Mouse (Mus musculus): Measurements from ENCODE around the gene Shisa8.
A peak's percentile ranks its signal among the peaks of the same experiment; 100 is the strongest.

Shisa8 gene

DNA sequence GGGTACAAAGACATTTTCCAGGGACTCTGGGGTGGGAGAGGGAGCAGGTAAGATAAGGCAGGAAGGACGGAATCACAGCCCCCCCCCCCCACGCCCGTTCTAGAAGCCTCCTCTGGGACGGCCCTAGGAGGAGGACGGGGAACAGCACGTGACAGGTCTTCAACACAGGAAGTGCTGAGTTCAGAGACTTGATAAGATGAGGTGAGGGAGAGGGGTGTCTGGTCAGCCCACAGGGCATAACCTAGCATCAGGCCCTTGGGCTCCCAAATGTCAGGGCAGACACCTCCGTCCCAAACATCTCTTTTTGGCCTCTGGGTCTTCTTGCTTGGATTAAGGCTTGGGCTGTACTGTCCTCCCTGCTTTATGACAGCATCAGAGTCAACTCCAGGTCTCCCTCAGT lies 10.6 kb upstream of the Shisa8 start:
- no peak for DNase-seq (ENCODE audit: low spot score in 2 of 2)

DNA sequence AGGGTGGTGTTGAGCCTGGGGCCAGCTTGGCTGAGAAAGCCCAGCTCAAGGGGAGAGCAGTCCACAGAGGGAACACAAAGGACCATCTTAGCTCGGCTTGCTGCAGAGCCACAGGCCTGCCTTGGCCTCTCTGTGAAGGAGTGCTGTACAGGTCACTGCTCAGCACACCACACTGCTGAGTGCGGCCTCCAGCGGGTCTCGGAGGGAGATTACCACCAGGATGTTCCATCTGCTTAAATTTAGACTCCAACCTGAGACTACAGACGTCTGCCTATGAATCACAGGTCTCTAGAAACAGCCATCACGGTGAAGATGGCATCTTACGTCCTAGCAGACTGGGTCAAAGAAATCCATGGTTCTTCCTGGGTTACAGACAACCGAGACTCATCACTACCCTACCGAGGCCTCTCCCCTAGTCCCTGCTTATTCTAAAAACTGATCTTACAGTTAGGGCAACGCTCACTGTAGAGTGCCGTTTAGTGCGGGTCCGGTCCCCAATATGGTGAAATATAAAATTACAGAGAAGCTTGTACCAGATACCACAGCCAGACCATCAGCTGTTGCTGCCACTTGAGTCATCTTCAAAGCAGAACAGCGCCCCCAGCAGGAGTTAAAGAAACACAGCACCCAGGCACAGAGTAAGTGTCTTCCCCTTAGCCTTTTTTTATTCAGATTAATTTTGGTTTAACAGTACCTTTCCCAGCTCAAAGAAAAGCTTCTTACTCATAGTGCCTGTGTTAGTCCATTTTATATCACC lies 8.7 kb upstream of the Shisa8 start:
- no peak for DNase-seq (ENCODE audit: low spot score in 2 of 2)

DNA sequence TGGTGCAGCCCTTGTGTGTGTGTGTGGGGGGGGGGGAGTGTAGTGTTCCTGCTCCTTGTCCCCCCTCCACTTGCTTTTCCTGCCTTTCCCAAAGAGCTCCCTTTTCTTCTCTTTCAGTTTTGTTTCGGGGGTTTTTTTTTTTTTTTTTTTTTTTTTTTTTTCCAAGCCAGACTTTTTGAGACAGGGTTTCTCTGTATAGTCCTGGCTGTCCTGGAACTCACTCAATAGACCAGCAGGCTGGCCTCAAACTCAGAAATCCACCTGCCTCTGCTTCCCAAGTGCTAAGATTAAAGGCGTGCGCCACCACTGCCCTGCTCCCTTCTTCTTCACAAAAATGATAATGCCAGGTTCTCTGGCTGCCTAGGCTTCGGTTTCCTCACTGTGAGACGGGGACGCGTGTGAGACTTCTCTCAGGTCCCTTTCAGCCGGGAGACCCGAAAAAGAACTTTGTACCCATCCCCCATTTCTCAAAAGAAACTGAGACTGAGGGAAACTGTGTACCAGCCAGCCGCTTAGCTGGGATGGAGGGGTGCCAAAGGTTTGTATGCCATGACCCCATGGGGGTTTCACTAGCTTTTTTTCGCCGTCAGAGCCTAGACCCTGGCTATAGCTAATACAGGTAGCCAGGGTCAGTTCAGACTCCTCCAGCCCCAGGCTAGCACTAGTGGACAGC lies 7.5 kb upstream of the Shisa8 start:
- no peak for DNase-seq (ENCODE audit: low spot score in 2 of 2)

DNA sequence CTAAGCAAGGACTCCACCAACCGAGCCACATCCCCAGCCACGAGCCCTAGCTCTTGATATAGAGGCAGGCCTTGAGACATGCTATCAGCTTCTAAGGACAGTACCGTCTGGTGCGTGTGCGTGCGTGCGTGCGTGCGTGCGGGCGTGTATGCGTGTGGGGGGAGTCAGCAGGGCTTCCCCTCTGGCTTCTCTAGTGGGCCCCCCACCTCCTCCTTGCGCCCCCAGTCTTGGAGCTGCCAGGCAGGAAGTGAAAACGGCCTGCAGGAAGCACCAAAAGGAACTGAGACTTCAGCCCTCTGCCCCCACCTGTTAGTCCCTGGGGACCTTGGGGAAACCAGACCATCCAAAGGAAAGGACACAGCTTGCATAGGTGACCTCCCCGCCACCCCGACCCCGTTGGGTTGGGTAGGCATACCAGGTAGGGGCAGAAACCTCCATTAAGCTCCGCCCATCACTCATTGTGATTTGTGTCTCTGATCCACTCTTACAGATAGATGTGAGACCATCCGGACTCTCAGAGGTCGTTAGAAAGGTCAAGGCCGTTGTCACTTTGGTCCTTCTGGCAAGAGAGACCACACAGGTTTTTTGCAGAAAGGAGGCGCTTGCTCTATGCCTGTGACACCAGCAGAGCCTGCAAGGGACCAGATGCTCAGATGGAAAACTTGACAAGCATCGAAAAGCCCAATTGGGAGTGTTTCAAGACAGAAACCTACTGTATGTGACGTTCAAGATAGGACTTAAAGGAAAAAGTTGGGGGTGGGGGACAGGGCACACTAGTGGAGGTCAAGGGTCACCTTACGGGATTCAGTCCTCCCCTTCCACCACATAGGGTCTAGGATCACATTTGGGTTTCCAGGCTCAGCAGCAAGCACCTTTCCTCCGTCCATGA lies 6.4 kb upstream of the Shisa8 start:
- no peak for DNase-seq (ENCODE audit: low spot score in 2 of 2)

DNA sequence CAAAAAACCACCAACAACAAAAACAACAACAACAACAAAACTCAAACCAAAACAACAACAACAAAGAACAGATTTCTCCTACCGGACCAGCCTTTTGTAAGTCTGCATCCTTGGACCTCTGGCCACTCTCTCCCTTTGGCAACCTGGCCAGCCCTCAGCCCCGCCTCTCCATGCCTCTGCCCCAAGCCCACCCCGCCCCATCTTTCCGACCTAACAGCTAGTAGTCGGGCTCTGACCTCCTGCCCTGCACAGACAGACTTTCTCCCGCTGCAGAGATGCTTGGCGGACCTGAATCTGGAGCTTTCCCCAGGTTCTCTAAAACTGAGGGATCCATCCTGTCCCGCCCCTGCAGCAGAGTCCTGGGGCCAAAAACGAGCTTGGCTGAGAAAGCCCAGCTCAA lies 5.4 kb upstream of the Shisa8 start:
- DNase-seq (ENCODE audit: low spot score in 2 of 2), result no peak

DNA sequence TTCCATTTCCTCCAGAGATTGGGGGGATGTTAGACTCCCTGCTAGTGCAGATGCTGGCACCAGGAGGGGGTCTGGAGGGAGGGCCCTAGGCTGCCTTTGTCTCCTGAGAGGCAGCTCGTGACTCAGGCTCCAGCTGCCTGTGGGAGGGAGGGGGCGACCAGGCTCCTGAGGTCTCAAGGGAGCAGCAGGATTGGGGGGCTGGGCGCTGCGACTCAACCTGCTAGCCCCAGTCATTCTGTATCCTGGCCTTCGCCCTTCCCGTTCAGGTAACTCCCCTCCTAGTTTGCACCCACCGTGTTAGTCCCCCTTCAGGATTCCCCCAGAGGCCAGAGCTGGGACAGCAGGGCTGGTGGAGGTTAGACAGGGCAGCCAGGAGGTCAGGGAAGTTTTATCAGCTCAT lies 4.4 kb upstream of the Shisa8 start:
- no peak for DNase-seq (ENCODE audit: low spot score in 2 of 2)

DNA sequence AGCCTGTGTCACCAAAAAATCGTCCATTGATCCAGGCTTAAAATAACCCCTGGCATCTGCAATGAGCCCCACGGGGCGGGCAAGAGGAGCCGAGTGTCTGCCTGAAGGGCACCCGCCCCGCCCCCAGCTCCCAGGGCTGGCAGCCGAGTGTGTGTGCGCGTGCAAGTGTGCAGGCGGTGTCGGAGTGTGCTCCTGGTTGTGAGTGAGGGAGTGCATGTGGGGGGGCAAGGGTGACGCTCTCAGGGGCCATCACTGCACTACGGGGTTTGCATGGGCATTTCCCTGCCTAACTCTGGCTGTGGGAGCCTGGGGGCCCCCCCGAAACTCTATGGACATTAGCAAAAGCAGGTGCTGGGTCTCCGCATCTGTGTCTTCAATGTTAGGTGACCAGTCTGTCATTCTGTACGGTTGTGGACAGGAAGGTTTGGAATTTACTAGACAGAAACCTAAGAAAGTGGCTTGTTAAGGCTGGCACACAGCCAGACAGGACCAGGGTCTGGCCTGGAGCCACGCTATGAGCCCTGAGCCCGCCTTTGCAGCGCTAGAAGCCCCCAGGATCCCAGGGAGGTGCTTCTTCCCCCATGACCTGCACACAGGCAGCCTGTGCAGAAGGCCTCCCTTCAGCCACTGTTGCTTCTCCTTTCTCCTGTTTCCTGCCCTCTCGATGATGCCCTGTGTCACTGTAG lies 3.7 kb upstream of the Shisa8 start:
- no peak for DNase-seq (ENCODE audit: low spot score in 2 of 2)

DNA sequence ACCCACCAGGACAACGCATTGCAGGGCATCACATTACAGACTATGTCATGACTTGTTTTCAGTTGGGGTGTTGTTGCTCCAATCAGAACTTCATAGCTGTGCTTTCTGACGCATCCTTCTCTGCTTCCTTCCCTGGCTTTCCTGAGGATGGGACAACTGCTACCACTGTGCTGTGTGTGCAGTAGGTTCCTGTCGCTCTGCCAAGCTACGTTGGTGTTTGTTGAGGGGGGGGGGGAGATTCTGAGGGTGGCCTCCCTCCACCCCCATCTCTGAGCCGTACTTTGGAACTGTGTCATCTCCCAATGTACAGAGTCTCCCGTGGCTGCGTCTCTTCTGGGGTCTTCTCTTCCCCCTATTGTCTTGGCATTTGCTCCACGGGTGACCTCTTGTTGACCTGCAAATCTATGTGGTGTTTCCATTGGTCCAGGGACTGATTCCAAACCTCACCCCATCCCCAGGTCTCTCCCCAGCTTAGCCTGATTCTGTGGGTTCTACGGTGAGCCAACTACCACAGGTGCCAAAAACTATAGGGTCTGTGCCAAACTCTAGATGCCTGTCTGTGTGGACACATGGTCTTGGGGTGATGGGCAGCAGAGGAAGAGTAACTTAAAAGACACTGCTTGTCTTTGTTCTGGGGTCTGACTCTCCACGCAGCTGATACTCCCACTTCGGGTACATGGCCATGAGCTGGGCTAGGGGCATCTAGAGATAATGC lies 2.9 kb upstream of the Shisa8 start:
- no peak for DNase-seq (ENCODE audit: low spot score in 2 of 2)

DNA sequence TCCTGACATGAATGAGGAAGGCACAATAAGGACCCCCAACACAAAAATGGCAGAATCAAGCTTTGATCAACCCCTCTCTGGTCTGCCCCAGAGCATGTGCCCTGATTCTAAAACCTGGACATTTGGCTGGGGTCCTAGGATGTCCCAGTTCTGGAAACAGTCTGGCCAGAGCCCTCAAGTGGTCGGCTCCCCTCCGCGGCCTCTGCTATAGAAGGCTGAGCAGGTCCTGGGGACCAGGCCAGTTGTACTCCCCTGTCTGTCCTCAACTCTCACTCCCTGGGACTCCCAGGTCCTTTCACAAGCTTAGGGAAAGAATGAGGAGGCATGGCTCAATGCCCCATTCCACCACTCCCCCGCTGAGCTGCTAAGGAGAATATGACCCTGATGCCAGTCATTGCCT lies 607 bp upstream of the Shisa8 start:
- no peak for DNase-seq (ENCODE audit: low spot score in 2 of 2)

DNA sequence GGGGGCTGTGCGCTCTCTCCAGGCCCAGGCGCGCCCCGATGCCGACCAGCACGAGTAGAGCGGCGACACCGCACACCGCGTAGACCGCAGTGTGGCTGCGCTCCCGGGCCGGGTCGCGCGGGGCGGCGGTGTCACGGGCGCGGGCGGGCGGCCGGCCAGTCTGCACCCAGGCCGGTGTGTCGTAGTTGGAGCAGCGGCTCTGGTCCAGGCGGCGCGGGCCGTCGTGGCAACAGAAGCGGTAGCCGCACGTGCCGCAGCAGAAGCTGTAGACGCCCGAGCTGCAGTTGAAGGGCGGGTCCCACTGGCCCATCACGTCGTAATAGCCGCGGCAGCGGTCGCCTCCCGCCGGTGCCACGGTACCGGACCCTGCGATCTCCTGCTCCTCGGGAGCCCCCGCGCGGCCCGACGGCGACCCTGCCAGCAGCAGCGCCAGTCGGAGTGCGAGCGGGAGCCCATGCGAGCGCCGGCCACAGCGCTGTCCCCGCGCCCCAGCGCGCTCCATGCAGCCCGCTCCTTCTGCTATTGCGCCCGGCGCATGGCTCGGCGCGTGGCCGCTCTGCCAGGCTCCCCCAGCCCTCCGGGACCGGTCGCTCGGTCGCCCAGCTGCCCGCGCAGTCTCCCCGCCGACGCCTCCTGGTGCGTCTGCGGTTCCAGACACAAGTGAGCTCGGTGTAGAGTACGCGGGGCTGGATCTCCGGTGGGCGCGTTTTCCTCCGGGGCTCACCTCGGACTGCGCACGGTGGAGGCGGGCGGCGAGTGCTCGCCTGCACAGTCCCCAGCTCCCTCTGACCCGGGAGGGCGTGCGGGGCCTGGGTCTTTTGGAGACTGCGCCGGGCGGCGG lies 484 bp downstream of the Shisa8 start:
- no peak for DNase-seq (ENCODE audit: low spot score in 2 of 2)

DNA sequence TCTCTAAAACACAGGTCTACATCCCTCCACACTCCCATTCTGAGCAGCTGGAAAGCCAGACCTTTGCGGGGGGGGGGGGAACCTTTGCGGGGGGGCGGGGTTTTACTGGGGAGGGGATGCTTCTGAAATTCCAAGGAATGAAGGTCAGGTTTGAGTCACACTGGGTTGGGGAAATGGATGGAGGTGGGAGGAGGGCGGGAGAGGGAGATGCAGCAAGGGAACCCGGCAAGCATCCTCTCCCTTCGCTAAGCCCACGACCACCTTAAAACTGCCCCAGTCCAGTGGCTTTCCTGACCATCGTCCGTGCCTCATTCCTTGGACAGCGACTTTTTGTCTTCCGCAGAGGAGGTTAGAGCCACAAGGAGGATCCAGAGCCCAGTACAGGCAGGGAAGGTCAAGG lies 1.3 kb downstream of the Shisa8 start:
- no peak for DNase-seq (ENCODE audit: low spot score in 2 of 2)

DNA sequence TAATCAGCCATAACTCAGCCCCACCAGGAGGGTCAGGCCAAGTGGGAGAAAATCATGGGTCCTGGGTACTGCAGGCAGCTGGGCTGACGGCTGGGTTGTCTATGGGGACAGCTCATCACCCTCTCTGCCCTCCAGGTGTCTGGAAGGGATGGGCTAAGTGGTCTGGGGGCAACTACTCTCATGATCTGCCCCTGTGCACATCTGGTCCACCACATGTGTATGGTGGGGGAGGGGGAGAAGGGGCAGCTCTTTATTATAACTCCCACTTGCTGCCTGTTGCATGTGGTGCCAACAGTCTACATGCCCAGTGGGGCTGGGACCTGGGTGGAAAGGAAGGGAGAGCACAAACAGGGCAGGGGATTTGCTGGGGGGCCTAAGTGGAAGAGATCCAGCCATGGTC lies 1.8 kb downstream of the Shisa8 start:
- no peak for DNase-seq (ENCODE audit: low spot score in 2 of 2)

DNA sequence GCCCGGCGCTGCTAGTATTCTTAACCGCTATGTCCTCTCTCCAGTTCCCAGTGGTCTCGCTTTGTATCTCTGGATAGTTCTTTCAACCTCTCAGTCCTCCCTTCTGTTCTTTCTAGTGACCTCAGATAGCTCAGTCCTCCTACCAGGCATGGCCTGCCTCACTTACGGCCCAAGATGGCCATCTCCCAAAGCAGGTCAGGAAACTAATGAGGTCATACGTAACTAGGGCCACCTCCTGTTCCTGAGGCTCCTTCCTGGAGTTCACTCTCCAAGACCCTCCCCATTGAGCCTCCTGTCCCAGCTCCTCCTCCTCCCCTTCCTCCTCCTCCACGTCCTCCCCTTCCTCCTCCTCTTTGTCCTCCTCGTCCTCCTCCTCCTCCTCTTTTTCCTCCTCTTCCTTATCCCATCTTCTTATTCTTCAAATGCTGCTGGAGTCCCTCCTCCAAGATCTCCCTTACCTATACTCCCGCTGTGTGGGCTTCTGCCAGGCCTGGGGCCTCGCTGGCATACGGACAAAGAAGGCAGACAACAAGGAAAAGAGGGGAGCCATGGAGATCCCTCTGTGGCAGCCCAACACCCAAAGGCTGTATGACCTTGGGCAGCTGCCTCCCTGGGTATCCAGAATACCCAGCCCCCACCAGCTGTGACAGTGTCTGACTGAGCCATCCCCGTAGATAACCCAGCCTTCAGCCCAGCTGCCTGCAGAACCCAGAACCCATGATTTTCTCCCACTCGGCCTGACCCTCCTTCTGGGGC lies 3.1 kb downstream of the Shisa8 start:
- no peak for DNase-seq (ENCODE audit: low spot score in 2 of 2)

DNA sequence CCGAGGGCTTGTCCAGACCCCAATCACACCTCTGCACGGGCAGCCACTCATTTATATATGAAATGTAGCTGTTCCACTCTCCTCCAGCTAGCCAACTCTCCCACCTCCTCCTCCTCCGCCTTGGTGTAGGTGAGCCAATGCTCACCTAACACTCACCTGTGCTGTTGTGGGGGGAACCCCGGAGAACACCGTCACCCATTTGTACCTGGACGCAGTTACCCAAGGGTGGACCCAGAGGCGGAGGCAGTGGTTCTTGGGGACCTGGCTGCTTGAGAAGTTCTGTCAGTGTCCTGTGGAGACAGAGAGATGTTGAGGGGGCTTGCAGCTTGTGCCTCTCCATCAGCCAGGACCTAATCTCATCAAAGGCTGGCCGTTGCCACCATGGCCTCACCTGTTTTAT lies 4.3 kb downstream of the Shisa8 start:
- no peak for DNase-seq (ENCODE audit: low spot score in 2 of 2)

DNA sequence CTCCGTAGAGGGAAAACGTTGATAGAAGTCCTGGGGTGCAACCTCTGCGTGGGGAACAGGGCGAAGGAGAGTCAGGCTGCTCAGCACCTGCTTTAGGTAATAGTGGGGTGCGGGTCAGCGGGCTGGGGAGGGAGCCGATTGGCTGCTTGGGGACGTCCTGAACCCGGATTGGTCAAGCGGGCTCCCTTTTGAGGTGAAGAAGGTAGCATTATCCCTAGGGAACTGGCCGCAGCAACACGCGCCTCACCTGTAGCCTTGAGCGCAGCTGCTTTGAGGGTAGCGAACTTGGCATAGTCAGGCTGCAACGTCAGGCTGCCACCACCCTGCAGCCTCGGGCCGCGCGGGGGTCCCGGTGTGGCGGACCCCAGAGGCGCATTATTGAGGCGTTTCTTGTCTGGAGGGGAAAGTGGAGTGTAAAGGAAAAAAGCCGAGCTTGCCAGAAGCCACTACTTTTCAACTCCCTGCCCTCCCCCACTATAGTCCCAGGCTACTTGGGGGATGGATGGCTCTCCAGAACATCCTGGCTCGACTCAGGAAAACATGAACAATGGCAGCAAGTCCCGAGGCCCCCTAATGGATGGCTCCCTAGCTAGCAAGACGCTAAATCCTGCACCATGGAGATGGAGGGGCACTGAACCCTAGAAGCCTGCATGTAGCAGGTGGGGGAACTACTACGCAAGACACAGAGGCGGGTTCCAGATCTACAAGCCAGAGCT lies 5.0 kb downstream of the Shisa8 start:
- no peak for DNase-seq (ENCODE audit: low spot score in 2 of 2)

DNA sequence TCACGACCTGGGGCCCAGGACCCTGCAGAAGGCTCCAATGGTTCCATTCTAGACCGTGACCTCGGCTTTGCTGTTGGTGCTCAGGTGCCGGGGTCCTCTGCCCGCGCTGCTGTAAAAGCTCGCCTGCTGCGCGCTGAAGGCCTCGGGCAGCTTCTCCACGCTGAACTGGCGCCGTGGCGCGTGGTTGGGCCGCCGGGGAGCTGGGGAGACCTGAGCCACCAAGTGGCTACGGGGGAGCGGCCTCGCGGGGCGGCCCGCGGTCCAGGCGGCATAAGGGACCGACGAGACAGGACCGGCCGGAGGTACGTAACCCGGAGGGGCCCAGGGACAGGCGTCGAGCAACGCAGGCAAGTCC lies 5.5 kb downstream of the Shisa8 start:
- DNase-seq (ENCODE audit: low spot score in 2 of 2), result no peak

DNA sequence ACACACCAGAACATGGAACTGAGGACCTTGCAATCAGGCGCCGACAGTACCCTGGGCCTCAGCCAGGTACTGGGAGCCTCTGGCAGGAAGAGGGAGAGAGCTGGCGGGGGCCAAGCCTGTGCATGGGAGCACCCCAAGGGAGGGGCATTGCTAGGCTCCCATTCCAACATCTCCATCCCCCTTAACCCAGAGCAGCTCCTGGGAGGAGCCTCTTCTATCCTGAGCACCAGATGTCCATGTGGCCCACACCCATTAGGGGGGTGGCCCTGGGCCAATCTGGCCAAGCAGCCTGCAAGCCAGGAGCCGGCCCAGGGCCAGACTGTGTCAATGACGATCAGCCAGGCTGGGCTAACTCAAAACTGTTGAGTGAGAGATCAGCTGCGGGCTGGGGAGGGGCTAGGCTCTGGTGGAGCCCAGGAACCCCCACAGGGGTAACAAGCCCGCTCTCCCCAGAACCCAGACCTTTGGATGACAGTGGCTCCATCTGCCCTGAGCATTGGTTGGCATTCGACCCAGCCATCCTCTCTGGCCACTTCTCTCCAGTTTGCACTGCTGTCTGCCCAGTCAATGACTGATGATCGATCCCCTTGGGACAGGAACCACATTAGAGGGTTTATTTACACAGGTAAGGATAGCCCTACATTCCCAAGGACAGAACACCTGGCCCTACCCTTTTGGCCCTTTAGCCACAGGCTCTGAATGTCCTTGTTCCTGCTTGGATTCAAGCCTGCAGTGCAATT lies 6.1 kb downstream of the Shisa8 start:
- DNase-seq (ENCODE audit: low spot score in 2 of 2), result peak; percentile 73 to 76

DNA sequence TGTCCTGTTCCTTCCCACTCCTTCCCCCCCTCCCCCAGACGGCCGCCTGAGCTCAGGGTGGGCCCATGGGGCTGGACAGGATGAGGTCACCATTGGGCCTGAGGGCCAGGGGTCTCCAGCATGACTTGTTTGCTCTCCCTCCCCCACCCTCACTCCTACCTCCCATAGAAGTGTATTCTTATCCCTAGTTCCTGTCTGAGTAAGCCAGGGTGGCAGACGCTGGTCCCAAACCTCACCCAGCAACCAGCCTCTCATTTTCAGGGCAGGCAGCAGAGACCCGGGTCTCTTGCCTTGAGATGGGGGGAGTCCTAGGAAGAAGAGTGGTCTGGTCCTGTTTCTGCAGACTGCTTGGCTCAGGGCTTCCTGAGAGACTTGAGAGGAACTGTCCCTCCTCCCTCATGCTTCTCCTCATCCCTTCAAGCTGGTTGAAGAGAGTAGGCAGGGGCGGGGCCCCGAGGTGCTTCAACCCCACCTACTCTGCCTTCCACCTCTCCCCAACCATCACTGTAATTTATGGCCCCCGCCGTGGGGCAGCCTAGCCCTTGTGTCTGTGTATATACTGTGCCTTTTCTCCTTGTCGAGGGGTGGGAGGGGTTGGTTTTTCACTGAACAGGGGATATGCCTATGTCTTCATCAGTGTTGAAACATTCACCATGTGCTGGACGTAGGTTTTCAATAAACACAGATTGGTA lies 7.8 kb downstream of the Shisa8 start:
- DNase-seq (ENCODE audit: low spot score in 2 of 2), result no peak

Measured in right cerebral cortex, postnatal 10 days (tissue).